Mouse (Mus musculus) heart, postnatal 0 days (tissue): ENCODE measurements around the gene Rbm47.

ENCODE experiments used
- CTCF ChIP-seq: IDR thresholded peaks from 2 replicates; pipeline ENCODE4 v1.5.1; 2016; ENCODE audit warnings: antibody characterized with exemption, control low read depth, low read depth
- EP300 ChIP-seq: IDR thresholded peaks from 2 replicates; pipeline ENCODE4 v1.6.1; 2016; ENCODE audit warnings: antibody characterized with exemption, low read depth

GRCm38 (mm10) chr5:66153486-66153885 is 19.4 kb downstream of the Rbm47 start:
- TF ChIP-seq CTCF (no peak), EP300 (no peak)
